Mouse (Mus musculus): ENCODE measurements around the gene Hist1h3c.

DNA sequence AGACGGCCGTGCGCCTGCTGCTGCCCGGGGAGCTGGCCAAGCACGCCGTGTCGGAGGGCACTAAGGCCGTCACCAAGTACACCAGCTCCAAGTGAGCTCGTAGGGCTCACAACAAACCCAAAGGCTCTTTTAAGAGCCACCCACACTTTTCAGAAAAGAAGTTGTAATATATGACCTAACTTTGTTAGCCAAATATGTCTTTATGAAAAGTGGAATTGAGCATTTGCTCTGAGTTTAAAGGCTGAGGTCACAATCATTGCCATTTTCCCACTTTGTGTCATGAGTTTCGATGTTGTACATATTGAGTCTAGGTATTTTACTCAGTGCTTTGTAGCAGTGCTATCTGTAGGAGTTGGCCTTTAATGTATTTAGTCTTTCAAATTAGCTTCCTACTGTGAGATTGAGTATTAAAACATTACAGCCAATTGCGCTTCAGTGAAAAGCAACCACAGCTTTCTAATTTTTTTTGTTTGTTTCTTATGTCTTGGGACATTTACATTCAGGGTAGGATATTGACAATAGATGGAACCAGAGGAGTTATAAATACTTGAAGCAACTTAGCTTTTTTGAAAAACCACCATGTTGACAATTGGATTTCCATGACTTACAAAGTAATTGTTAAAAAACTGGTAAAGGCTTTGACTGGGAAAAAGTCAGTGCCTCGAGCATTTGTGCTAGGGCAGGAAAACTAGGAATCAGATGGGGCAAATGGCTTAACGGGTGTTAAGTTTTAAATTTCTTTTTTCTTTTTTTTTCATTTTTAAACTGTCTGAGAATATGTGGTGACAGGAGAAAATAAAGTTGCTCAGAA is 1.9 kb upstream of the Hist1h3c start:
- no peak for TF ChIP-seq CTCF (IDR thresholded peaks at IDR 0.05; ENCODE audit: control insufficient read depth, insufficient read depth, insufficient replicate concordance, low read depth, low read length)
- TF ChIP-seq POLR2A (IDR thresholded peaks at IDR 0.05; ENCODE audit: control insufficient read depth, low read depth, low read length): no peak

All from testis, adult 2 months (tissue).